Mouse (Mus musculus) skeletal muscle tissue, postnatal 0 days (tissue): ENCODE measurements around the gene Ntrk1. TPM values are rescaled to one million over a fixed set of nuclear protein-coding genes. Genes with fewer than 3 reads are reported as not detected.

Experiments used
- polyA plus RNA-seq: library from polyadenylated mRNA; unstranded; fragments of >200 nt; fragmentation: Nextera tagmentation; extraction: Ambion mirVana; gene quantifications from 2 replicates; pipeline ENCODE4 v1.2.1, GENCODE M21; 2015

Gene Ntrk1
- 0.28 TPM in 1 of 2 replicates, not detected in the other for polyA plus RNA-seq

DNA sequence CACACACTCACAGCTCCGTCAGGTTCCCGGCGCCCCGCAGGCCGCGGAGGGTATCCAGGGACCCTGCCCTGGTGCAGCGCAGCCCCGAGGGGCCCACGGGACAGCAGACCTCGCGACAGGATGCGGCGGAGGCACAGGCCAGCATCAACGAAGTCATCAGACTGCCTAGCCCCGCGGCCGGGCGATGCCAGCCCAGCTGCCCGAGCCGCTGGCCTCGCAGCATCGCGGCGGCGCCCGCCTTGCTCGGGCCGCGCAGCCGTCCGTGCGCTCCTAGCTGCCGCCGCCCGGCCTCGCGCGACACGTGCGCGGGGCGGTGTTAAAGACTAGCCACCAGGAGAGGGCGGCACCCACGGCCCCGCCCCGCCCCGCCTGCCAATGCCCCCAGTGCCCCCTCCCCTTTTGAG, at the start of gene Ntrk1:
Ntrk1 (minus strand) TSS at position 241 of the 404 bp plus-strand sequence.

DNA sequence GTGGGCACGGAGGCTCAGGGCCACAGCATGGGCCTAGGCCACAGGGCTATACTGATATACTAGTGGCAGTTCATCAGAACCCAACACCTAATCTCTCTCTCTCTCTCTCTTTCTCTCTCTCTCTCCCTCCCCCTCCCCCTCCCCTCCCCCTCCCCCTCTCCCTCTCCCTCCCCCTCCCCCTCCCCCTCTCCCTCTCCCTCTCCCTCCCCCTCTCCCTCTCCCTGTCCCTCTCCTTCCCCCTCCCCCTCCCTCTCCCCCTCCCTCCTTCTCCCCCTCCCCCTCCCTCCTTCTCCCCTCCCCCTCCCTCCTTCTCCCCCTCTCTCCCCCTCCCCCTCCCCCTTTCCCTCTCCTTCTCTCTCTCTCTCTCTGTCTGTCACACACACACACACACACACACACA, 29.2 kb upstream of the Ntrk1 start, which contains the start of gene Pear1:
Pear1 (minus strand) TSS at position 101 of the 400 bp plus-strand sequence.

DNA sequence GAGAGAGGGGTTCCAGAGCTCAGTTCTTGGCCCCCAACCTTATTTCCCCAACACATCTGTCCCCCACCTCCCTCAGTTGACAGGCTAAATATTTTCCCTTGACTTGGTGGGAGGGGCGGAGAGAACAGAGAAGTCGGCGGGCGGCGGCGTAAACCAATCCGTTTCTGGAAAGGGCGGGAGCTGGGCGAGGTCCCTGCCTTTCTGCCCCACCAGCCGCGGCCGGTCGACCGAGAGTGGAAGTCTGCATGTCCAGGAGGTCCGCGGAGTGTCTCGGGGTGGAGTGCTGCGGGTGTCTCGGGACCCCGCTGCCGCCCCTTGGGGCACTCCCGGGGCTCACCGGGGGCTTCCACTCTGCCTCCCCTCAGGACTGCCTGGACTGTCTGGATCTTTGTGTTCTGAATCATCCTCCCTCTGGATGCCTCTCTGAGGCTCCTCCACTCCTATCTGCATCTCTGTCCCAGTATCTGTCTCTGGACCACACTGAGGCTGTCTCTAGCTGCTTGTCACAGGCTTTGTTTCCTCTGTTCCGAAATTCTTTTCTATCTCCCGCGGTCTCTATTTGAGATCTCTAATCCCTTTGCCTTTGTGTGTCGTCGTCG, 1.9 kb upstream of the Ntrk1 start, which contains the start of gene Insrr:
Insrr (plus strand) TSS at position 216 of the 599 bp plus-strand sequence.

DNA sequence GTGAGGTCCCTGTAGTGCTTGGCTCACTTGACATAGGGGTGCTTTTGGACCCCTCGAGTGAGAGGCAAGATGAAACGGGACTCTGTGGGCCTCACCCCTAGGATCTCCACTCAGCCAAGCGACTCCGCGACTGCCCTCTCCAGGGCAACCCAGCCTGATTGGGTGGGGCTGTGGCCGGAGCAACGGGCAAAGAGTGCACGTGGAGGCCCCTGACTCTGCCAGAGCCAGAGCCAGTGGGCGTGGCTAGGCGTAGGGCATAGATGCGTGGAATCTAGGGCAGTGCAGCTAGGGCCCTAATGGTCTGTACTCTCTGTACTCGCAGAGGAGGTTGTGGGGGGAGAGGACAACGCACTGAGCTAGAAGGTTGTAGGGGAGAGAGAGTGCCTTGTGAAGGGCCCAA, 46.5 kb downstream of the Ntrk1 start, which contains the start of gene Lrrc71:
Lrrc71 (minus strand) TSS at position 195 of the 400 bp plus-strand sequence.

Other genes with a start within 250 kb of the Ntrk1 start
- 5.8 and 6.3 TPM in 2 replicates for gene Arhgef11, start 177.6 kb downstream of the Ntrk1 start, polyA plus RNA-seq
- 0.18 and 0.26 TPM in 2 replicates for gene Lrrc71, start 46.5 kb downstream of the Ntrk1 start, polyA plus RNA-seq
- gene Insrr, start 1.8 kb upstream of the Ntrk1 start, polyA plus RNA-seq: 0.04 and 0.13 TPM in 2 replicates
- 10.9 and 12.9 TPM in 2 replicates for gene Pear1, start 29.1 kb upstream of the Ntrk1 start, polyA plus RNA-seq
- 0.07 and 0.13 TPM in 2 replicates for gene Sh2d2a, start 51.6 kb upstream of the Ntrk1 start, polyA plus RNA-seq
- 9.7 and 10.3 TPM in 2 replicates for gene Prcc, start 90.4 kb upstream of the Ntrk1 start, polyA plus RNA-seq
- 113 and 133 TPM in 2 replicates for gene Hdgf, start 111.2 kb upstream of the Ntrk1 start, polyA plus RNA-seq
- gene Mrpl24, start 124.3 kb upstream of the Ntrk1 start, polyA plus RNA-seq: 51.0 and 60.6 TPM in 2 replicates
- 16.7 and 16.8 TPM in 2 replicates for gene Isg20l2, start 135.2 kb upstream of the Ntrk1 start, polyA plus RNA-seq
- gene Rrnad1, start 135.6 kb upstream of the Ntrk1 start, polyA plus RNA-seq: 7.5 and 8.2 TPM in 2 replicates
- gene Crabp2, start 153.5 kb upstream of the Ntrk1 start, polyA plus RNA-seq: 0.85 and 3.3 TPM in 2 replicates
- gene Nes, start 175.9 kb upstream of the Ntrk1 start, polyA plus RNA-seq: 74.2 and 79.3 TPM in 2 replicates
- 0.21 TPM in 1 of 2 replicates, not detected in the other for gene Bcan, start 205.1 kb upstream of the Ntrk1 start, polyA plus RNA-seq
- 0.08 and 0.13 TPM in 2 replicates for gene Hapln2, start 232.4 kb upstream of the Ntrk1 start, polyA plus RNA-seq
- gene Gpatch4, start 247.9 kb upstream of the Ntrk1 start, polyA plus RNA-seq: 15.9 and 16.7 TPM in 2 replicates